Mouse (Mus musculus): ENCODE results near the gene C130050O18Rik. TPM values are rescaled to one million over a fixed set of nuclear protein-coding genes. Genes with fewer than 3 reads are reported as not detected.

C130050O18Rik gene
- total and polyA plus RNA-seq, 2 experiments, result 0.18 to 1.6 TPM

DNA sequence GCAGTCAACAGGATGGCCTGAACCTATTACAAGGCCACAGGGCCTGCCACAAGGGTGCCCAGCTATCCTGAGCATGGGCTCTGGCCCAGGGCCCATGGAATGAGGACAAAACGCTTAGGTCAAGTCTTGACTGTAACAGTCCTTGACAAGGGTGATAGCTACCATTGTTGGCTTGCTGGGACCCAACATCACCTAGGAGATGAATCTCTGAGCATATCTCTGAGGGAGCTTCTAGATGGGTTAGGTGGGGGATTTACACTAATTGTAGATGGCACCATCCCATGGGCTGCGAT, 36.6 kb downstream of the C130050O18Rik start:
- Histone ChIP-seq H3K79me2 (ENCODE audit: control insufficient read depth, insufficient read depth, low read length) (no peaks in the 10 kb centered on the region), H3K4me3 (ENCODE audit: insufficient read depth, low read depth, low read length) (no peak overlapping the region), H3K27me3 (ENCODE audit: control insufficient read depth, insufficient read depth, low read length) (no peaks in the 10 kb centered on the region), H3K9ac (ENCODE audit: low read depth, low read length) (no peak overlapping the region), H3K36me3 (ENCODE audit: control insufficient read depth, insufficient read depth, low read length) (no peaks in the 10 kb centered on the region), H3K4me1 (ENCODE audit: control insufficient read depth, insufficient read depth, low read length) (no peaks in the 10 kb centered on the region), H3K27ac (replicated peaks; ENCODE audit: insufficient read depth, low read depth, low read length) (no peak overlapping the region)
- WGBS, result 88% methylated on average over 2 of the region's 2 CpGs
- TF ChIP-seq POLR2A (IDR thresholded peaks at IDR 0.05; ENCODE audit: extremely low read depth, insufficient read depth, low read length) (no peak), CTCF (IDR thresholded peaks at IDR 0.05; ENCODE audit: low read depth, low read length) (no peak)
- DNase-seq (ENCODE audit: extremely low read depth, low read depth, low spot score), result no peak

DNA sequence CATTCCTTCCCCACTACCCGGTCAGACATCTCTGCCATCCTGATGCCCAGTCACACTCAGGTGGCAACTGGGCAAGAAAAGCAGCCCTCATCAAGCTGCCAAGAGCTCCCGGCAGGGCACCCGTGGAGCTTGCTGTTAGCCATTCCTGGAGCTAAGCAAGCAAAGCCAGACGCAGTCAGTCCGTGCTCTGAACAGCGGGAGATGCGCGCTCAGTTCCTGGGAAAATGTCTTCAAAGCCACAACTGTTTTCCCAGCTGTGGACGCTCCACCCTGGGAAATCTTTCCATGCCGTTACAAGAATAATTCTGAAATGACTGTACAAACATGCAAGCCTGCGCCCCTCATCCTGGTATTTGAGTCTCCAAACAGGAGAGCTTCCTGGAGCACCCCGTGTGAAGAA, 37.3 kb downstream of the C130050O18Rik start:
- no peak overlapping the region for H3K4me3 ChIP-seq (ENCODE audit: insufficient read depth, low read depth, low read length)
- TF ChIP-seq POLR2A (IDR thresholded peaks at IDR 0.05; ENCODE audit: extremely low read depth, insufficient read depth, low read length) (no peak), CTCF (IDR thresholded peaks at IDR 0.05; ENCODE audit: low read depth, low read length) (no peak)
- WGBS, result 91% methylated on average over 12 of the region's 12 CpGs

DNA sequence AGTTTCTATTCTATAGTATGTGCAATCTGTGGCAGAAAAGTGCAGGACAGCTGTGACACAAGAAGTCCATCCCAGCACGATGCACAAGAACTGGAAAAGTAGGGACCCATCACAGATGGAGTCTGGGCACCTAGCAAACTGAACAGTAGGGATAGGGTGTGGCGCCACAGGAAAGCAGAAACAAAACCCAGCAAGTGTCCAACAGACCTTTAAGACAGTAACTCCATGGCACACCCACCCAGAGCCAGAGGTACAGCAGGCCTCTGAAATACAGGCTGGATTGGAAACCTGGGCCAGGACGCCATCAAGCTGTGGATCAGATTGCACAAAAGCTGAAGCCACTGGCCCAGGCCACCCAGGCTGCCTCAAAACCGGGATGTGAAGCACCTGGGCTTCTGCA, 37.9 kb downstream of the C130050O18Rik start:
- Histone ChIP-seq H3K27ac (replicated peaks; ENCODE audit: insufficient read depth, low read depth, low read length) (no peak overlapping the region), H3K4me3 (ENCODE audit: insufficient read depth, low read depth, low read length) (no peak overlapping the region), H3K36me3 (ENCODE audit: control insufficient read depth, insufficient read depth, low read length) (no peaks in the 10 kb centered on the region), H3K27me3 (ENCODE audit: control insufficient read depth, insufficient read depth, low read length) (no peaks in the 10 kb centered on the region), H3K4me1 (ENCODE audit: control insufficient read depth, insufficient read depth, low read length) (no peaks in the 10 kb centered on the region), H3K9ac (ENCODE audit: low read depth, low read length) (no peak overlapping the region), H3K79me2 (ENCODE audit: control insufficient read depth, insufficient read depth, low read length) (no peaks in the 10 kb centered on the region)
- WGBS, result 81% methylated on average over 4 of the region's 4 CpGs
- no peak for TF ChIP-seq POLR2A (IDR thresholded peaks at IDR 0.05; ENCODE audit: extremely low read depth, insufficient read depth, low read length)
- no peak for TF ChIP-seq CTCF (IDR thresholded peaks at IDR 0.05; ENCODE audit: low read depth, low read length)
- DNase-seq (ENCODE audit: extremely low read depth, low read depth, low spot score), result no peak

More for the DNA sequence above, 37.3 kb downstream of the C130050O18Rik start:
- no peaks in the 10 kb centered on the region for H3K79me2 ChIP-seq (ENCODE audit: control insufficient read depth, insufficient read depth, low read length)
- no peak overlapping the region for H3K9ac ChIP-seq (ENCODE audit: low read depth, low read length)
- no peak for DNase-seq (ENCODE audit: extremely low read depth, low read depth, low spot score)
- H3K27ac ChIP-seq (replicated peaks; ENCODE audit: insufficient read depth, low read depth, low read length), result no peak overlapping the region
- no peaks in the 10 kb centered on the region for H3K27me3 ChIP-seq (ENCODE audit: control insufficient read depth, insufficient read depth, low read length)
- no peaks in the 10 kb centered on the region for H3K36me3 ChIP-seq (ENCODE audit: control insufficient read depth, insufficient read depth, low read length)
- H3K4me1 ChIP-seq (ENCODE audit: control insufficient read depth, insufficient read depth, low read length), result no peaks in the 10 kb centered on the region

DNA sequence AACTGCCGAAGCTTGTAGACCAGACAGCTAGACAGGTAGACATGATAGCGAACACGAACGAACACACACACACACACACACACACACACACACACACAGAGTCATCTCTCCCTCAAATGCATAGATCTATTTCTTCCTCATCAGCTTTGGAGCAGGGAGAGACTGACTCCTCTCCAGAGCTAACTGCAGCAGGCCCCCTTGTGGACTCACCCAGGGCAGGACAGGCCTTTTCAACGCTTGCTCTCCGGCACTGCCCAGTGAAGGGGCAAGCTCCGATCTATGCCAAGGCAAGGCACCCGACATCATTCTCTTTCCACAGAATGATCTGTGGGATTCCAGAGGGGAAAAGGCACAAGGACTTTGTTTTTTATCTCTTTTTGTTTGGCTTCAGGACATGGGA, 40.2 kb downstream of the C130050O18Rik start:
- H3K27ac ChIP-seq (replicated peaks; ENCODE audit: insufficient read depth, low read depth, low read length), result no peak overlapping the region
- H3K4me3 ChIP-seq (ENCODE audit: insufficient read depth, low read depth, low read length), result no peak overlapping the region
- H3K79me2 ChIP-seq (ENCODE audit: control insufficient read depth, insufficient read depth, low read length), result no peaks in the 10 kb centered on the region
- H3K36me3 ChIP-seq (ENCODE audit: control insufficient read depth, insufficient read depth, low read length), result no peaks in the 10 kb centered on the region
- no peak for TF ChIP-seq POLR2A (IDR thresholded peaks at IDR 0.05; ENCODE audit: extremely low read depth, insufficient read depth, low read length)
- no peak for TF ChIP-seq CTCF (IDR thresholded peaks at IDR 0.05; ENCODE audit: low read depth, low read length)
- 92% methylated on average over 8 of the region's 8 CpGs for WGBS
- H3K4me1 ChIP-seq (ENCODE audit: control insufficient read depth, insufficient read depth, low read length), result no peaks in the 10 kb centered on the region
- no peak for DNase-seq (ENCODE audit: extremely low read depth, low read depth, low spot score)
- H3K9ac ChIP-seq (ENCODE audit: low read depth, low read length), result no peak overlapping the region
- H3K27me3 ChIP-seq (ENCODE audit: control insufficient read depth, insufficient read depth, low read length), result no peaks in the 10 kb centered on the region

DNA sequence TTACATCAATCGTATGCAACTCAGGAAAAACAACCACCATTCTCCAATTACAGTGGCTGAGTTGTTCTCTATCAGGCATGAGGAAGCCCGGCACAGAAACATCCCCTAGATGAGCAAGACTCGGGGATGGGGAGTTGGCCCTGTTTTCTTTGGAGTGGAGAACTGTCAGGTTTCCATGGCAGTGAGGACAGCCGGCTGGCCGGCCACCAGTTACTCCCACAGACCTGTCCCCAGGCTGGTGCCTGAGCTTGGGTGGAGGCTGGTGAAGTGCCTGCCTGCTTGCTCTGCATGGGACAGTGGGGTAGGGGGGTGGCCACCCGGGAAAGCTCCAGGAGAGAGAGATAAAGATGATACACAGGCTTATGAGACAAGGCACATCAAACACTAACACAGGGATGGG, 42.9 kb downstream of the C130050O18Rik start:
- H3K9ac ChIP-seq (ENCODE audit: low read depth, low read length), result no peak overlapping the region
- TF ChIP-seq CTCF (IDR thresholded peaks at IDR 0.05; ENCODE audit: low read depth, low read length) (no peak), POLR2A (IDR thresholded peaks at IDR 0.05; ENCODE audit: extremely low read depth, insufficient read depth, low read length) (no peak)
- DNase-seq (ENCODE audit: extremely low read depth, low read depth, low spot score), result no peak
- WGBS, result 85% methylated on average over 6 of the region's 6 CpGs
- no peaks in the 10 kb centered on the region for H3K27me3 ChIP-seq (ENCODE audit: control insufficient read depth, insufficient read depth, low read length)
- H3K4me1 ChIP-seq (ENCODE audit: control insufficient read depth, insufficient read depth, low read length), result no peaks in the 10 kb centered on the region
- H3K27ac ChIP-seq (replicated peaks; ENCODE audit: insufficient read depth, low read depth, low read length), result no peak overlapping the region
- H3K4me3 ChIP-seq (ENCODE audit: insufficient read depth, low read depth, low read length), result no peak overlapping the region
- H3K36me3 ChIP-seq (ENCODE audit: control insufficient read depth, insufficient read depth, low read length), result no peaks in the 10 kb centered on the region
- H3K79me2 ChIP-seq (ENCODE audit: control insufficient read depth, insufficient read depth, low read length), result no peaks in the 10 kb centered on the region

DNA sequence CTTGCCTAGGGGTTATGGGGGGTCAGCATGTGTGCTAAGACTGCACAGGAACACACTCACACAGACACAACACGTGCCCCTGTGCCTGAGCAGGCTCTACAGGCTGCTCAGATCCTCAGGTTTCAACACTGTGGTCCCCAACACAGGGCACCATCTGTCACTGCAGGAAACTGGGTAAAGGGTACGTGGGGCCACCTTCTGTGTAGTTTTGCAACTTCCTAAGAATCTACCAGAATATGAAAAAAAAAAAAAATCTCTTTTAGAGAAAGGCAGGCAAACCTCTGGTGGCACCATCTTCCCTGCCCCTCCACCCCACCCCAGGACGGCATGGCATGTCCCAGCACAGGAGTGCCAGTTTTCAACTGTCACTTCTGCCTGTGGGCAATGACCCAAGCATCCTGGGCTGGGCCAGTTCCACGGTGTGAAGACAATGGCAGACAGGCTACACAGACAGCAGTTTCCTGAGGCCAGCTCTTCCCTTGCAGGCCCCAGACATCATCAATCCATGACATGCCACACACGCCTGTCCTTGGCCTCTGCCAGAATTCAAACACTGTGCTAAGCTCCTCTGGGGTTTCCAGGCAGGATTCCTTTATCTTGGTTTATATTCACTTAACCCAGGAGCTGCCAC, 44.2 kb downstream of the C130050O18Rik start:
- H3K27ac ChIP-seq (replicated peaks; ENCODE audit: insufficient read depth, low read depth, low read length), result no peak overlapping the region
- H3K4me3 ChIP-seq (ENCODE audit: insufficient read depth, low read depth, low read length), result no peak overlapping the region
- H3K36me3 ChIP-seq (ENCODE audit: control insufficient read depth, insufficient read depth, low read length), result no peaks in the 10 kb centered on the region
- H3K4me1 ChIP-seq (ENCODE audit: control insufficient read depth, insufficient read depth, low read length), result no peaks in the 10 kb centered on the region
- no peak for DNase-seq (ENCODE audit: extremely low read depth, low read depth, low spot score)
- no peak overlapping the region for H3K9ac ChIP-seq (ENCODE audit: low read depth, low read length)
- 73% methylated on average over 5 of the region's 5 CpGs for WGBS
- H3K79me2 ChIP-seq (ENCODE audit: control insufficient read depth, insufficient read depth, low read length), result no peaks in the 10 kb centered on the region
- no peaks in the 10 kb centered on the region for H3K27me3 ChIP-seq (ENCODE audit: control insufficient read depth, insufficient read depth, low read length)
- no peak for TF ChIP-seq POLR2A (IDR thresholded peaks at IDR 0.05; ENCODE audit: extremely low read depth, insufficient read depth, low read length)
- TF ChIP-seq CTCF (IDR thresholded peaks at IDR 0.05; ENCODE audit: low read depth, low read length), result no peak
